Mouse (Mus musculus) urinary bladder, postnatal 25 days (tissue): ENCODE data around the gene Map3k13.
"Not testable (repeated sequence)": the region's sequence is repeated elsewhere in the genome, so short reads cannot be mapped to it uniquely, and the experiment has no call there.

Experiments
- DNase-seq: peaks from one replicate; pipeline ENCODE4 v3.0.0; 2022; ENCODE audit warnings: low spot score

Map3k13 gene

DNA sequence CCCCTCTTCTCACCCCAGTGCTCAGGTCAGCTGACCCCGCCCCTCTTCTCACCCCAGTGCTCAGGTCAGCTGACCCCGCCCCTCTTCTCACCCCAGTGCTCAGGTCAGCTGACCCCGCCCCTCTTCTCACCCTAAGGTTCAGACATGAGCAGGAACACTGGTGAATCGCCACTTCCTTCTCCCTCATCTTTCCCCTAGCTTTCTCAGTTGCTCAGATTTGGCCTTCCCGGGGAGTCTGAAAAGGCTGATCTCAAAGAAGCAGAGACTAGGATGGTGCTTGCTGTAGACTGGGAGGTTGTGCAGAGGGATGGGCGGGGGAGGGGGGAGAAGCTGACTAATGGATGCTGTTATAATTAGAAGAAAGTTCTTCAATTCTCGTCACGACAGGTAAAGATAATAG lies 114.8 kb downstream of the Map3k13 start:
- not testable (repeated sequence) for DNase-seq

- no peak for DNase-seq
Measured at GRCm38 (mm10) chr16:21913347-21913746, 119.2 kb downstream of the Map3k13 start.

- DNase-seq, result no peak
Measured at GRCm38 (mm10) chr16:21916681-21917080, 122.5 kb downstream of the Map3k13 start.

DNA sequence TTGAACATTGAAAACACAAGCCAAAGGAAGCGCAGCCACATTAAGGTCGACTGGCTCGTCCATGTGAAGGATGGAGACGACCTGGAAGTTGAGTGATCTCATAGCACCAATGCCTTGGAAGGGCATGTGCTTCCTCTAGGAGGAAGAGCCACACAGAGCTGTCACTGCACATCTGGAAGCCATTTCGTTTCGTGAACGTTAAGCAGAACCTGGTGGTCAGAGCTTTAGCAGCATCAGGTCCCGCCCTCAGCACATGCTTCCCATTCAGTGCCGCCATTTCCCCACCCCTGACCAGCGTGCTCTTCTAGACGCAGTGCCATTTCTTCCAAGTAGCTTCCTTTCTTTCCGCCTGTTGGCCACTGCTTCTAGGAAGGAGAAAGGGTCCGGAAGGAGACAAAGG lies 134.3 kb downstream of the Map3k13 start:
- DNase-seq, result no peak

DNA sequence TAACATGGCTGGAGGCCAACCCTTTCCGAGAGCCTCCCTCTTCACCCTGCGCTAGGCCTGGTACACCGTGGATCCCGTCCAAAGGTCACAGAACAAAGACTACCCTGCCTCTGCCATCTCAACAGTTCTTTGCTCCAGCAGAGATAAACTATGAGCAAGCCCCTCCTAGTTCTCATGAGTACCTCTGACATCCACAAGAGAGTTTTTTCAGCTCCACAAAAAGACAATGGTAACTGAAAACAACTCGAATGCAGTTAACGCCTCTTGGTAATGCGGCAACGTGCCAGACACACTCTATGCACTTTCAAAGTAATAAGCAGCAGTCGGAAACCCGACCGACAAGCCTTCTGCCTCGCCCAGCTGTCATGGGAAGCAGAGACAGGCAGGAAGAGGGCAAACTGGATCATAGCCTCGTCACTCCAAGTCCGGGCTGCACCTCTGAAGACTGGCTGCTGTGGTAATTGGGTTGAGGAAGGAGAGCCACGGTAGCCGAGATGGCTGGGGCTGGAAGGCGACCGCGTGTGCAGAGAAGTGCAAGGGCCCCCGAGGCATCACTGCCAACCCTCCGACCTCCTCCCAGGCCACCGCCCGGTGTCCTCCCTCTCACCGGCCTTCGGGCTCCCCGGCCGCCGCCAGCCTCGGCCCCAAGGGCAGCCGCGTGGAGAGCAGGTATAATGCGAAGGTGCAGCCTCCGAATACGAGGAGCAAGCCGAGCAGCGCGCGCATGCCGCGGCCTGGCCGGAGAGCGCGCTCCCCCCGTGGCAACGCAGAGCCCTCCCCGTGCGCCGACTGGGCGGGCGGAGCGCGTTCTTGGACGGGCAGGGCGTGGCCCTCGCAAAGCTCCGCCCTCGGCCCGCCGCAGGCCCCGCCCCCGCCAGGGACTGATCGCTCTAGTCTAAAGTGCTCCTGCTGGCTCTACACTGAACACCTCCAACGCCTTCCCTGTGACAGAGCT lies 152.9 kb downstream of the Map3k13 start, which contains the start of gene Tmem41a:
Gene Tmem41a, minus strand, starts transcription at position 792 of the 955 bp plus-strand sequence.
- peak; percentile 92 for DNase-seq

- DNase-seq, result no peak
Measured at GRCm38 (mm10) chr16:21955591-21955990, 161.4 kb downstream of the Map3k13 start.

DNA sequence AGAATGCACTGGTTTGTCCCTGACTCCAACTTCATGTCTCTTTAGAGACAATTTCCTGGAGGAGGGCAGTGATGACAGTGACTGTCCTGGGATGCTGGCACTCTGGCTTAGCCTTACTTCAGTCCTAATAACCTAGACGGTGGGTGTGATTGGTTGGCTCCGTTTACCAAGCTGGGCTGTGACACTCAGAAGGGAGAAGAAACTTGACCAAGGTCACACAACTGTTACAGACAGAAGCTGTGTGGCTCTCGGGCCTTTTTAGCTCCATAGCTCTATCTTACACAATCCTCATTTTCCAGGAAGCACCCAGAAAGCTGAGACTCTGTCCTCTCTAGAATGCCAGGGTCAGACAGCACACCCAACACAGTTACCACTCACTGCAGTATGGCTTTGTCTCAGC lies 171.4 kb downstream of the Map3k13 start:
- DNase-seq, result no peak

GRCm38 (mm10) chr16:21969874-21970273 lies 175.7 kb downstream of the Map3k13 start:
- no peak for DNase-seq

GRCm38 (mm10) chr16:21970536-21970935 lies 176.4 kb downstream of the Map3k13 start:
- no peak for DNase-seq

DNA sequence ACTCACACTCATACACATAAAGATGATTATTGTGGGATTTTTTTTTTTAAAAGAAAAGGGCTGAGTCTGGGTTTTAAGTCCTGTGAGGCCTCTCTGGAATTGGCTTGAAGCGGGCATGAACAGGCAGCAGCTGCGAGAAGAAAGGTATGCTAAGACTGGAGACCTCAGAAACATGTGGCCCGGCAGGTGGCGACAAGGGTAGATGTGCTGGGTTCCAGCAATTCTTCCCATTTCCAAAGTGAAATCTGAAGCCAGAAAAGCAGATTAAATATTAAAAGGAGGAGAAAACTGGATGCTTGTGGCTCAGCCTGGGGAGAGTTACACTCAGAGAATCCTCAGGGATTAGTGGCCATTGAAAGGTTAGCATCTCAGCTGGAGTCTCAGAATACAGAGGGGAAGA lies 177.3 kb downstream of the Map3k13 start:
- DNase-seq, result no peak

DNA sequence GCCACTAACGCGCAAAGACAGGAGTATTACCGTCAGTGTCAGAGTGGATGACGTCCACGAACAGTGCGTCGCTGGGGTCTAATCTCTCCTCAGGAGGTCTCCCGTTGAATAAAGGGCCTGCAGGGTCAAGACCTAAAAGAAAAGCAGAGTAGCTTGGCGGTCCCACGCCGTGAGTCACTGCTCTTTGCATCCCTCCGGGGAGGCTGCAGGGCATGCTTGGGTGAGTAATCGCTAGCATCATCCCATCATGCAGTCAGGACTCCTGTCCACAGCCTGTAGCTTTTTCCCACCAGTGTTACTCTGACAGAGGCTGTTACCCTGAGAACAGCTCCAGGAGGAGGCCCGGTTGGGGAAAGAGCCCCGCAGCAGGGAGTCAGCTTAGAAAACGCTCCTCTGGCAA lies 182.1 kb downstream of the Map3k13 start:
- no peak for DNase-seq

DNA sequence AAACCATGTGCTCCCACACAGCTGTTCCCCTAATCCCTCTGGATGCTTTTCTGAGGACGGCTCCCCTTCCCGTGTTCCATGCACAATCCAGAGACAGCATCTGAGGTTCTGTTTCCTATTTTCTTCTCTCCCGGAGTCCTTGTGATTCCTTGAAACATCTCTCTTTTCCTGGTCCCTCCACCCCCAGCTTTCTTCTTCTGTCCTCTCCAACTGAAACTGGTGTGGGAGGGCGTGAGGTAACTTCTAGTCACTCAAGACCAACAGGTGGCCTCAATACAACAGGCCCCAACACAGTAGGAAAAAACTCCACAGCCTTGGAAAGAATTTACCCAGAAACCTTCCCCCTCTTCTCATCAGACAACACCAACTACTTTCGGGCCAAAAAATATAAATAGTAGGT lies 183.2 kb downstream of the Map3k13 start:
- DNase-seq, result no peak
